Mouse (Mus musculus) adrenal gland, postnatal 36 days (tissue): Measurements from ENCODE around the gene Rtl9. TPM values are rescaled to one million over a fixed set of nuclear protein-coding genes. Genes with fewer than 3 reads are reported as not detected.

Experiments
- DNase-seq, 2 experiments: peaks; one replicate each; pipeline ENCODE4 v3.0.0; 2021; ENCODE audit warnings: mixed read lengths in 1 of 2
- long read RNA-seq, 2 experiments: library from polyadenylated mRNA; stranded (forward); transcript quantifications; one replicate each; pipeline ENCODE4 v2.0.0; 2021; ENCODE audit warnings: borderline sequencing depth in 2 of 2
- total RNA-seq, 2 experiments: library from RNA; stranded (reverse); gene quantifications; 2 replicates each; pipeline ENCODE4 v1.2.3; 2021

Gene Rtl9
- under 1 TPM; 0.07 to 0.13 TPM for total RNA-seq
- long read RNA-seq, experiment 1: 0 reads
- long read RNA-seq, experiment 2: 0 reads

GRCm38 (mm10) chrX:143099044-143099754, at the start of gene Rtl9:
Gene Rtl9 (plus strand): TSS chrX:143099594.
- DNase-seq: peak in 1 of 2 experiments; percentile 25

DNA sequence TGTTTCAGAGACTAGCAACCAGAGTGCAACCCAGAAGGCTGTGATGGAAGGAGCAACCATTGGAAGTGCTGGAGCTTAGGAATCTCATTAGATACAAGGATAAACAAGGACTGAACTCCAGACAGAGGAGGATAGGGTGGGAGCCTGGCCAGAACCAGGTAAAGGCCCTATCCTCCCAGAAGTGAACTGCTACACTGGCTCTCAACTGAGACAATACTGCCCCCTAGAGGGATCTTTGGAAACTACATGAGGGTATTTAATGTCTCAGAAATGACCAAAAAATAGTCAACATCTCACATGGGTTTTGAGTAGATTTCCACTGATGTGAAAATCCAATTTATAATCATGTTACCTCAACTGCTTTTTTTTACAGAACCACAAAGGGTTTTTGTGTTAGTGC, 47.9 kb upstream of the Rtl9 start:
- DNase-seq: peak in 1 of 2 experiments; percentile 52

DNA sequence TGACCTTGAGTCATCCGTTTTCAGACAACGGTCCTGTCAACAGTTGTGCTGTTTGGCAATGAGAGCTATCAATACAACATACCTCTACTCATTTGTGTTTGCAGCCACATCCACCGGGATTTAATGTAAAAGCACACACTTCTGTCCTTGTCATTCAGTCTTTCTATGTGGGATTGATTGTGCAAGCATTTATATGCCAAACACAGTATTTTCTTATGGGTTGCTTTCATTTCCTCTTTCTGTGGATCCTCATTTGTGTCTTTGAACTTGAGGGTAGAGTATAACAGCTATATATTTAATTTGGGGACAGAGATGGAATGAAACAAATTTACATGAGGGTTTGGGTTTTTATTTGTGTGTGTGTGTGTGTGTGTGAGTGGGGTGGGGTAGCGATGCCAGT, 47.5 kb upstream of the Rtl9 start:
- DNase-seq: no peak

DNA sequence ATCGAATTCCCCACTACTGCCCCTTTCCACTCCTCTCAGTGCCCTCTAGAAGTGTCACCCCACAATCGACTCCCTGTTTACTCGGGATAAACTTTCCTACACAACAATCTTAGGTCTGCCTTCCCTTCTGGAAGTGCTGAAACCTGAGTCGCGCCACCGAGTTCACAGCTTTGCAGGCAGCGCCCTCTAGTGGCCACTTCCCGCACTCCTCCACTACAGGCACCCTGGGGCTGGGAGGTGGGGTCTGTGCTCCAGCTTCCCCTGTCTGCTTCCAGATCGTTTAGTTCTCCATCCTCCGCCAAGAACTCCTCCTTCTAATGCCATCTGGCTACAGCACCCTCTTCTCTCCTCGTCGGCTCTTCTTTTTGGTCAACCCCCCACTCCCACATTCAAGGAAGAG, 40.6 kb upstream of the Rtl9 start:
- peak; percentile 79 to 84 for DNase-seq

DNA sequence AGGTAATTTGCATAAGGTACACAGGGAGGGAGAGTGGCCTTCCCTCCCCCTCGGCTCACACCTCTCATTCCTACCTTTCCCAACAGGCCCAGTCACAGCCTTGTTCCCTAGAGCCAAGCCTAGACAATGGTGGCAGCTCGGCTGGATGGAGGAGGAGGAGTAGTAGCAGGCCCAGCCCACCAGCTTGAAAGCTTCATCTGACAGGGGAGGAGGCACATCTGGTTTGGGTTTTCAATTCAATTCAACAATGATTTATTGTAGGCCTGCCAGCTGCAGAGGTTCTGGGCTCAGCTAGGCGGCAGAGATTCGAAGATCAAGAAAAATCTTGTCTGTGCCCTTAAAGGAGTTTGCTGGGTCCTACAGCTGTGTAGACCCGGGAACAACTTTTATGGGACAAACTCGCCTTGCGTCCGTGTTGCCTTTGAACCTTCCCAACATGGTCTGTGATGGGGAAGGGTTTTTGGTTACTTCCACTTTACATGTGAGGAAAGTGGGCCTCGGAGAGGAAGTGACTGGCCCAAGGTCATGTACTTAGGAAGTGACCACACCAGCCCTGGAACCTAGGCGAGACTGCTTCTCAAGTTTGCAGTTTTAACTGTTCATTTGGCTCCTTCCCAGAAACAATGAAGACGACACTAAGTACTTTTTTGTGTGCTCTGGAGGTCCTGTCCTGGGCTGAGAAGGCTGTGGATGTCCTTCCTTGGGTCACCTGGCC, 36.6 kb upstream of the Rtl9 start:
- DNase-seq: no peak

GRCm38 (mm10) chrX:143063780-143064179, 35.6 kb upstream of the Rtl9 start:
- DNase-seq: no peak

DNA sequence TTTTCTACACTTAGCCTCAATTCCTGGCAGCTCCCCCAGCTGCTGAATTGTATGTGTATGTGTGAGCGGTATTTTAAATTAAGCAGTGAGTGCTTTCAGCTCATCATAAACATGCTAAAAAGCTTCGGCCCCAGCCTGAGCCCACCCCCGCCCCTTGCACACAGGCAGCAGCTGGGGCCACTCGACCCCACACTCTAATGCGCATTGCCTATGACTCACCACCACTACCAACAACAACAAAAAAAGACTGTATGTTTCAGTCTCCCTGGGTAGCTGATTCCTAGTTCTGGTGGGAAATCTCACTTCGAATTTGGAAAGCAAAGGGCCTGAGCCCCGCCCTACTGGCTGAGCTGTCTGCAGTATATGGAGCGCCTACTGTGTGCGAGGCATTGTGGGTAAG, 35.1 kb upstream of the Rtl9 start:
- no peak for DNase-seq

- peak; percentile 71 to 72 for DNase-seq
Measured at GRCm38 (mm10) chrX:143066320-143067114, 32.9 kb upstream of the Rtl9 start.

GRCm38 (mm10) chrX:143067115-143067514, 32.3 kb upstream of the Rtl9 start:
- DNase-seq: no peak

DNA sequence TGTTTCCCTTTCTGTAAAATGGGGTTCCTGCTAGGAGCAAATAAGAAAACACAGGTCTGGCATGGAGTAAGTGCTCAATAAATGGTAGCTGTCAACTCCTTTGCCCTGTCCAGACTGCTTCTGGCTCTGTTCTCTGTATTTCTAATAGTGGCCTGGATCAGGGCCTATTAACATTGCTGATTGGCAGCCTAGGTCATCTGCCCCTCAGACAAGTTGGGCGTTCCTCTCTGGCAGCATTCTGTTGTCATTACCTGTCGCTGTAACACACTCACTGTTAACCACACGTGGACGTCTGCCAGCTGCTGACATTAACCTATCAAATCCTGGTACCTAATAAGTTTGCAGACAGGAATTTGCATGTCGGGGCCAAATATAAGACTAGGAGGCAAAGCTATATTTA, 31.8 kb upstream of the Rtl9 start:
- no peak for DNase-seq

DNA sequence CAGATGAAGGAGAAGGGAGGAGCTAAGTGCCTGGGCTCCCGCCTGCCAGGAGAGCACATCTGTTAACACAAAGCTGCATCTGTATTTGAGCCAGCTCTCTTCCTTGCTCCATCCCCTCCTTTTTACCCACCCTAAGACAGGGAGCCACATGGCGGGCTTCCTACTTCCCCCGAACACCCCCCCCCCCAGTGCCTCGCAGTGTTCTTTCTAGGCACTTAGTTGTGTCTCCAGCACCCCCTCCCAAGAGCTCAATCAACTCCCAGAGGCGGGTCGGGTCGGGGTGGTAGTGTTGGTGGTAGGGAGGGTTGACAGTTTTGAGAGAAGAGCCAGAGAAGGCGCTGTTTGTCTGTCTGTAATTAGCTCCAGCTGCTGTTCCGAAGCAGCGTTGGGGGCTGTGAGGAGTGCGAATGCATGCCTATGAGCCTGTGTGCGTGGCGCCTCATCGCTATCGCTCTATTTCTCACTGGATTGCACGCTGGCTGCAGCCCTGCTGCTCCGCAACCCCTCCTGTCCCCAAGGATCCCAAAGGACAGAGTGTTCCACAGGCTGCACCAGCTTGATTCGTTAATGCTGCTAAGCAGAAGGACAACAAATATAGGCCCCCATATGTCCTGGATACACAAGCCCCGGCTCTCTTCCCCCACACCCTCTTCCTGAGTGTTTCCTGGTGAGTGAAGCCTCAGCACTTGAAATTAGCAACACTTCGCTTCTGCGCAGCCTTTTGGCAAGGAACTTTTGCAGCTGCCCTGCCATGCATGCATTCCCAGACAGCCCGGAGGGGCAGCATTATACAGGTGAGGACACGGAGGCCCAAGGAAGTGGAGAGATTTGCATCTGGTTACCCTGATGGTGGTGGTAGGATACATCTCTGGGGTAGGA, 18.7 kb upstream of the Rtl9 start:
- no peak for DNase-seq

DNA sequence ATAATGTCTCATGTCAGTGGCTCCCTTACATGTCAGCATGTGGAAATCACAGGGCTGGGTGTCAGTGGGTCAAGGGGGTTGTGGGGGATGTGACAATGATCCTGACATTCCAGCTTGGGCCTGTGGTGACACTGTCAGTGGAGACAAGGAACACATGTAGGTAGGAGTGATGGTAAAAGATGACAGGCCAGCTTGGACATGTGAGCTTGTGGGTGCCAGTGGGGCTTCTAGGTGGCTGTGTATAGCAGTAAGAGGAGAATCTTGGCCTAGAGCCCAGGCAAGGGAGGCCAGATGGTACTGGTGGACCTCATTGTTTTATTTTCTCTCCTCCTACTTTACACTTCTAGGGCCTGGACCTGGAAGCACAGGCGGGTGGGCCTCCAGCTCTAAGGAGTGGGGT, 16.7 kb upstream of the Rtl9 start:
- DNase-seq: no peak

DNA sequence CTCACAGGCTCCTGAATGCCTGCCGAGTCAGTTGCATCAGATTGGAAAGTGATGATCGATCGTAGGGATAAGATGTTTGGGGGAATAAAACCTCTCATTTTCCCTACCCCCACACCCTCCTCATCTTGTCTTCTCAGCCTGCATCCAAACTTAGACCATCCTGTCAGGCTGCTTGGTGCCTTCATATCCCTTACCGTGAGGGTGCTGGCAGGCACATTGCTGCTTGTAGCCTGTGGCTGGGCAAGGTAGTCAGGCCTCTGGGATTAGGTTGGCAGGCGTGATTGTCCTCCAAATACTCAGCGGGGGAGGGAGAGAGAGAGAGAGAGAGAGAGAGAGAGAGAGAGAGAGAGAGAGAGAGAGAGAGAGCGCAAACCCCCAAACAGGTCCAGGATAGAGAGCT, 11.2 kb upstream of the Rtl9 start:
- DNase-seq: no peak

- DNase-seq: no peak
Measured at GRCm38 (mm10) chrX:143090904-143091588, 8.3 kb upstream of the Rtl9 start.

- no peak for DNase-seq
Measured at GRCm38 (mm10) chrX:143097551-143097950, 1.8 kb upstream of the Rtl9 start.

DNA sequence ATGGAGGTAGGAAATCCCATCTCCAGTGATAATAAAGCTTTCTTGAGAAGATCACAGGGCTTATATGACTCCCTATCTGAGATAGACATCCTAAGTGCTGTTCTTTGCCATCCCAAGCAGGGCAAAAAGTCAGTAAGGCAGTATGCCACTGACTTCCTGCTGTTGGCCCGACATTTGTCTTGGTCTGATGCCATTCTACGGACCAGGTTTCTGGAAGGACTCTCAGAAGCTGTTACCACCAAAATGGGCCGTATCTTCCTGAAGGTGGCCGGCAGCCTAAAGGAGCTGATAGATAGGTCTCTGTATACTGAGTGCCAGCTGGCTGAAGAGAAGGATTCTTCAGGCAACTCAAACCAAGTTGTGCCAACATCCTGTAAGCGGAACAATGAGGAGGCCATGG, 3.8 kb downstream of the Rtl9 start:
- peak in 1 of 2 experiments; percentile 6 for DNase-seq

DNA sequence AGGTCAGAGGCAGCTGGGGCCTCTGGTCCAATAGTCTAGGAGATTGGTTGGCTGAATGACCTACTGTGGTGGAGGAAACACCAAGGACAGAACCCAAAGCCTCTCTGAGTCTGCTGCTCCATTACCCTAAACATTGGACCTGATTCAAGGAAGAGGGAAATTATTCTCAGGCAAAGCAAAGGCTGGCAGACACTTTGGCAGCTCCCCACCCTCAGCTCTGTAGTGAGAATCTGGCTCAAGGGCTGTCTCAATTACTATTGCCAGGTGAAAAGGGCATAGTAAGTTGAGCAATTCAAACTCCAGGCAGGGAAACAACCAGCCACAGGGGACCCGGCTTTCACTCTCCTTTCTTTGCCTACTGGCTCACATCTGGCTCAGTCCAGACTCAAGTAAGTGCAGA, 6.5 kb downstream of the Rtl9 start:
- peak in 1 of 2 experiments; percentile 16 for DNase-seq

- no peak for DNase-seq
Measured at GRCm38 (mm10) chrX:143112546-143112945, 13.2 kb downstream of the Rtl9 start.
